Mouse (Mus musculus) cerebellum, adult 2 months (tissue): ENCODE results near the gene Dyx1c1.

Experiments
- CTCF ChIP-seq: fragments of 200-500 bp; IDR thresholded peaks from 2 replicates; pipeline ENCODE4 v1.5.1; 2011; ENCODE audit warnings: low read depth, mild to moderate bottlenecking, control low read depth, low read length, moderate library complexity, borderline replicate concordance; ENCODE audit not compliant: insufficient read depth
- POLR2A ChIP-seq: fragments of 200-500 bp; IDR thresholded peaks from 2 replicates; pipeline ENCODE4 v1.6.1; 2011; ENCODE audit warnings: low read length, control low read depth, borderline replicate concordance; ENCODE audit not compliant: insufficient read depth

- TF ChIP-seq CTCF, result 0 out of 2 replicates have a peak, but pooled peaks have one; percentile 2
- TF ChIP-seq POLR2A, result no peak
Observed at GRCm38 (mm10) chr9:73006175-73006574, 47.6 kb downstream of the Dyx1c1 start.
